Mouse (Mus musculus) lung, embryonic 15.5 days (tissue): Measurements from ENCODE around the gene Bcr. TPM values are rescaled to one million over a fixed set of nuclear protein-coding genes. Genes with fewer than 3 reads are reported as not detected.

Source experiments
- ATAC-seq: fragments of 200-750 bp; cut with Nextera tagmentation; 2 replicates; pipeline ENCODE4 v1.8.0; 2017; ENCODE audit warnings: moderate number of reproducible peaks, borderline replicate concordance; ENCODE audit not compliant: low FRiP score, low TSS enrichment; ENCODE audit errors: extremely low read depth
- H3K27ac ChIP-seq: fragments of 300-500 bp; sonication (generic); 2 replicates; pipeline ENCODE4 v1.5.1; 2015; ENCODE audit warnings: moderate library complexity, mild to moderate bottlenecking, inconsistent platforms
- H3K27me3 ChIP-seq: fragments of 300-500 bp; sonication (generic); 2 replicates; pipeline ENCODE4 v1.6.1; 2015; ENCODE audit warnings: inconsistent platforms
- H3K36me3 ChIP-seq: fragments of 300-500 bp; sonication (generic); 2 replicates; pipeline ENCODE4 v1.6.1; 2015; ENCODE audit warnings: inconsistent platforms
- H3K4me1 ChIP-seq: fragments of 300-500 bp; sonication (generic); 2 replicates; pipeline ENCODE4 v1.6.1; 2015; ENCODE audit warnings: inconsistent platforms
- H3K4me2 ChIP-seq: fragments of 300-500 bp; sonication (generic); 2 replicates; pipeline ENCODE4 v1.6.1; 2015; ENCODE audit warnings: inconsistent platforms, mild to moderate bottlenecking, moderate library complexity
- H3K4me3 ChIP-seq: fragments of 300-500 bp; sonication (generic); 2 replicates; pipeline ENCODE4 v1.5.1; 2015; ENCODE audit warnings: mild to moderate bottlenecking, inconsistent platforms
- H3K9ac ChIP-seq: fragments of 300-500 bp; sonication (generic); 2 replicates; pipeline ENCODE4 v1.6.1; 2015; ENCODE audit warnings: inconsistent platforms
- H3K9me3 ChIP-seq: fragments of 300-500 bp; sonication (generic); 2 replicates; pipeline ENCODE4 v1.6.1; 2016; ENCODE audit warnings: inconsistent platforms
- WGBS: fragments of 180-500 bp; shearing (Covaris S2); methylation state at CpG from one replicate; pipeline ENCODE4 v1.1.7; 2015; 5-methylcytosine and 5-hydroxymethylcytosine counted together
- polyA plus RNA-seq: library from polyadenylated mRNA; unstranded; fragments of >200 nt; fragmentation: Nextera tagmentation; extraction: Ambion mirVana; gene quantifications from 2 replicates; pipeline ENCODE4 v1.2.1, GENCODE M21; 2015

Bcr gene
- polyA plus RNA-seq, 1 experiment from 2014 or later, result 8.6 TPM

DNA sequence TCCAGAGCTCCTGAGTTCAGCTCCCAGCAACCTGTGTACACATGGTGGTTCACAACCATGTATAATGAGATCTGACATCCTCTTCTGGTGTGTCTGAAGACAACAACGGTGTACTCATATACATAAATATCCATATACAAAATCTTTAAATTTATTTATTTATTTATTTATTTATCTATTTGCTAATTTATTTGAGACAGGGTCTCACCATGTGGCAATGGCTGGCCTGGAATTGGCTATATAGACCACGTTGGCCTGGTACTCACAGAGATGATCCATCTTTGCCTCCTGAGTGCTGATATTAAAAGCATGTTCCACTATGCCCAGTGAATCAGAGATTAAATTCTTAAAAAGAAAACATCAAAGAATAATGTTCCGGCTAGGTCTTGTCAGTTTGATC is 150.4 kb downstream of the Bcr start:
- H3K27me3 ChIP-seq, result no peaks in the 10 kb centered on the region
- H3K4me2 ChIP-seq, result no peak overlapping the region
- WGBS, result 91% methylated on average over 3 of the region's 3 CpGs
- H3K4me1 ChIP-seq, result peaks cover 8% of the 10 kb centered on the region
- no peak for ATAC-seq
- no peak overlapping the region for H3K9ac ChIP-seq
- H3K9me3 ChIP-seq, result no peaks in the 10 kb centered on the region
- H3K36me3 ChIP-seq, result no peaks in the 10 kb centered on the region
- H3K27ac ChIP-seq, result no peak overlapping the region
- H3K4me3 ChIP-seq, result no peak overlapping the region

DNA sequence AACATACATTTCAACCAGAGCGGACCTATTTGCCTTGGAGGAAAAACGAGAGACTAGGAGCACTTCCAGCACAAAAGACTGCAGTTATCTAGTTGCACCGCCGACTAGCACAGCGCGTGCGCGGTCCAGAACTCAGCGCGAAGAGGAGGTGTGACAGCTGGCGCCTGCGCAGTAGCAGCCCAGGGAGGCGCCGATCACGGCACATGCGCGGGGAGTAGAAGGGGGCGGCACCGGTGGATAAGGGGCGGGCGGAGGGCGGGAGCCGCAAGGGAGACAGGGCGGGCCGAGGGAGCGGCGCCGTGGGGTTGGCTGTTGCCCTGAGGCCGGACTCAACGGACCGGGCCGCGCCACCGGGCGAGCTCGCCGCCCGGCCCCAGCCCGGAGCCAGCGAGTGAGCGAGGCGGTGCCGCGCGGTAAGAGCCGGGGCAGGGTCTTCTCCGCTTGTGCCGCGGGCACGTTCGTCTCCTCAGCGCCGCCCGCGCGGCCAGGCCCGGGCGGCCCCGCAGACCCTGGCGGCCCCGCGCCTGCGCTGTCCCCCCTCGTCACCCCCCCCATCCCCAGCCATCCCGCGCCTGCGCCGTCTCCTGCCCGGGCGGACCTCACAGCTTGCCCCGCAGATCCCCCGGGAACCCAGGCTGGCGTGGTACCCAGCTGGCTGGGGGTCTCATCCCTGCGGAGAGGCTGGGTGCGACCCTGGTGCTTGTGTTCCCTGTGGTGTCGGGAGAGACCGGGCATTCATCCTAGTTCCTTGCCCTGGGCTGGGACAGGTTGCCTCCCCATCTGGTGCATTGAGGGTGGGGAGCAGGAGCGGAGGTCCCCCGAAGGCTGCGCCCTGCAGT is 151.6 kb downstream of the Bcr start, which contains the start of gene Specc1l:
TSS of gene Specc1l (plus strand) at position 267 of the 839 bp plus-strand sequence.
- peak; percentile 100 for ATAC-seq
- H3K4me1 ChIP-seq, result peaks cover 8% of the 10 kb centered on the region
- peak within 1 kb of the TSS; percentile 94 for H3K9ac ChIP-seq
- whole genome bisulfite sequencing, result under 1% methylated on average over 68 of the region's 80 CpGs
- H3K4me2 ChIP-seq, result peak within 1 kb of the TSS; percentile 72
- no peaks in the 10 kb centered on the region for H3K27me3 ChIP-seq
- no peaks in the 10 kb centered on the region for H3K36me3 ChIP-seq
- peak within 1 kb of the TSS; percentile 99 for H3K27ac ChIP-seq
- H3K9me3 ChIP-seq, result no peaks in the 10 kb centered on the region
- peak within 1 kb of the TSS; percentile 93 for H3K4me3 ChIP-seq

DNA sequence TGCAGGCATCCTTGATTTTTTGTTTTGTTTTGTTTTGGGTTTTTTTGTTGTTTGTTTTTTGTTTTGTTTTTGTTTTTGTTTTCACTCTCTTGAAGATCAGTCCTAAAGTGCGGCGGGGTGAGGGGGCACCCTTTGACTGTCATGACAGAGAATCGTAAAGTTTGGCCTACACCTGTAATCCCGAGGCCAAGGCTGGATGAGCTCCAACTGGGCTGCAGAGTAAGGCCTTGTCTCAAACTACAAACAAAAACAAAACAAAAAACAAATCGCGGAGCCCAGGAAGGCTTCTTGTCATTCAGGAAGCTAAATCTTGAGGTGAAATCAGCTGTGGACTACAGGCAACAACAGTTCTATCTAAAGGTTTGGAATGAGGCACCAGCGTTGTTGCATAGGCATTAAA is 152.6 kb downstream of the Bcr start:
- H3K9me3 ChIP-seq, result no peaks in the 10 kb centered on the region
- H3K4me3 ChIP-seq, result peak overlapping the region; percentile 93
- H3K27ac ChIP-seq, result no peak overlapping the region
- WGBS, result 41% methylated on average over 7 of the region's 7 CpGs
- H3K36me3 ChIP-seq, result no peaks in the 10 kb centered on the region
- no peaks in the 10 kb centered on the region for H3K27me3 ChIP-seq
- H3K4me1 ChIP-seq, result peaks cover 12% of the 10 kb centered on the region
- peak overlapping the region; percentile 72 for H3K4me2 ChIP-seq
- no peak for ATAC-seq
- peak overlapping the region; percentile 94 for H3K9ac ChIP-seq

DNA sequence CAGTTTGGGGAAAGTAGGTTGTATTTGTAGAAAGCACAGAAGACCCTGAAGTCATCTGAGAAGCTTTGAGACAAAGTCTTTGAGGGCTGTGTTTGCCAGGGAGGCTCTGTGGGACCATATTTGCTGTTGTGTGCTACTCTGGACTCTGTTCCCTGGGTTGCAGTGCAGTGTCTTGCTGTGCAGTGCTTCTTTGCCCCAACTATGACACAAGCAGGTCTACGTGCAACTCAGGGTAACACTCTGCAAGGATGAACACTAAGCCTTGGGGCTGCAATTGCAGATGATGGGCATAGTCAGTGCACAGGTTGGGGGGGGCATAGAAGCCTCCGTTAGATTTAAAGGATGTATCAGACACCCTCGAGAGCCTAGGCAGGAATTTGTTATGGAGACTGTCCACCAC is 160.3 kb downstream of the Bcr start:
- ATAC-seq, result no peak
- Histone ChIP-seq H3K27me3 (no peaks in the 10 kb centered on the region), H3K9me3 (no peaks in the 10 kb centered on the region), H3K36me3 (no peaks in the 10 kb centered on the region), H3K9ac (no peak overlapping the region), H3K4me1 (peaks cover 32% of the 10 kb centered on the region), H3K27ac (no peak overlapping the region), H3K4me3 (no peak overlapping the region), H3K4me2 (no peak overlapping the region)
- 83% methylated on average over 3 of the region's 3 CpGs for WGBS

DNA sequence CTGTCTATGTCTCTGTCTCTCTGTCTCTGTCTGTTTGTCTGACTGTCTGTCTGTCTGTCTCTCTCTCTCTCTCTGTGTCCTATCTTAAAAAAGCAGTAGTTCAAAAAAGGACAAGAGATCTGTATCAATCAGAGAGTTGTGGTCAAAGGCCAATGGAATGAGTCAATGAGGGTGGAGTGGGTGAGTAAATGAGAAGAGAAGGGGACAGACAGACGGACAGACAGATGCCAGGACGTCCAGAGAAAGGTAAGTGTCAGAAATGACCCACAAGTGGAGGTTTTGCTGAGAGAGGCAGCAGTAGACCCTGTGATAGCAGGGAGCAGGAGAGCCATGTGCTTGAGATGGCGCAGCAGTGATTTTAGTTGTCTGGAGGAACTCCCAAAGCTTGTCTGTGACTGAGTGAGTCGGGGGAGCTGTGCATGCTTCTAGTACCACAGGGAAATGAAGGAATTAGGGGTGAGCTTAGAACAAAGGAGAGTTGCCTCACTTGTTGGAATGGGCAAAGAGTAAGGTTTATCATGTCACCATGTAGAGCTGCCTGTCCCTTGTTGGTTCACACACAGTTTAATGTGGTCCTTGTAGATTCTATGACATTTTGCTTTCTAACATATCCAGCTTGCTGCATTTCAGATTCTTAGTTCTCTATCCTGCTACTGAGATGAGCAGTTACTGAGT is 161.7 kb downstream of the Bcr start:
- H3K9me3 ChIP-seq, result no peaks in the 10 kb centered on the region
- H3K36me3 ChIP-seq, result no peaks in the 10 kb centered on the region
- H3K9ac ChIP-seq, result no peak overlapping the region
- no peaks in the 10 kb centered on the region for H3K27me3 ChIP-seq
- H3K4me3 ChIP-seq, result no peak overlapping the region
- H3K4me2 ChIP-seq, result no peak overlapping the region
- peak overlapping the region; percentile 11; the same call in 1 of the 2 replicates for H3K27ac ChIP-seq
- peaks cover 32% of the 10 kb centered on the region for H3K4me1 ChIP-seq
- ATAC-seq, result no peak
- WGBS, result 60% methylated on average over 4 of the region's 4 CpGs

DNA sequence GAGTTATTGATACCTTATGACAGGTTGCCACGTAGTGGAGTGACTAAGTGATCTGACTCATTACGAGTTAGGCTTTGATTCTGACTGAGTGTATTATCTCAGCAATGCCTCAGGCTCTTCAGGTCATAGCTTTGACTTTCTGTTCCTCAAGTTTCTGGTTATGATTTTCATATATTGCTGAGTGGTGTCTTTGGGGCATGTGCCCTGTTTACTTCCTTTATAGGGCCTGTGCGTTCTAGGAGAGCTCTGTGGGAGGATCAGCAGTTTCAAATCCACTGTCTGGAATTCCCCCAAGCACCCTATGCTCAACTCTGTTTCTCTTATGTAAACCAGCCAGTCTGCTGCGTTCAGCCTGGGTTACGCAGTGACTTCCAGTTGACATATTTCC is 162.2 kb downstream of the Bcr start:
- ATAC-seq, result no peak
- Histone ChIP-seq H3K27me3 (no peaks in the 10 kb centered on the region), H3K9ac (no peak overlapping the region), H3K27ac (peak overlapping the region; percentile 11; the same call in 1 of the 2 replicates), H3K4me3 (no peak overlapping the region), H3K4me1 (peaks cover 28% of the 10 kb centered on the region), H3K36me3 (no peaks in the 10 kb centered on the region), H3K4me2 (no peak overlapping the region), H3K9me3 (no peaks in the 10 kb centered on the region)
- WGBS, result 51% methylated on average over 5 of the region's 5 CpGs

DNA sequence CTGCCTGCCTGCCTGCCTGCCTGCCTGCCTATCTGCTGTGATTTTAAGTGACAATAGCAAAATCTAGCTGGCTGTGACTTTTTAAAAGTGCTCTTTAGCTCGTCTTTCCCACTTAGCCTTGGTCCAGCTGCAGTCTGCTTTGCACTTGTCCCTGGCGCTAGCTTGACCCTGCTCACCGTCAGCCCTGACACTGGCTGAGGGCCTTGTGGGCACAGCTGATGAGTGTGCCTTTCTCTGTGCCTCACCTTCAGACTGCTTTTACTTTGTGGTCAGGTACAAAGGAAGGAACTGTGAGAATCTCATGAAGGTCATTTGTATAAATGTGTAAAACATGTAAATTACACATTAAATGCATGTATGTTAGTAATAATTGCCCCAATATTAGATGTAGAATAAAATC is 163.8 kb downstream of the Bcr start:
- Histone ChIP-seq H3K9me3 (no peaks in the 10 kb centered on the region), H3K4me1 (peaks cover 28% of the 10 kb centered on the region), H3K36me3 (no peaks in the 10 kb centered on the region), H3K4me2 (no peak overlapping the region), H3K27ac (no peak overlapping the region), H3K4me3 (no peak overlapping the region), H3K27me3 (no peaks in the 10 kb centered on the region), H3K9ac (no peak overlapping the region)
- no peak for ATAC-seq
- WGBS, result 47% methylated on average over 3 of the region's 3 CpGs

DNA sequence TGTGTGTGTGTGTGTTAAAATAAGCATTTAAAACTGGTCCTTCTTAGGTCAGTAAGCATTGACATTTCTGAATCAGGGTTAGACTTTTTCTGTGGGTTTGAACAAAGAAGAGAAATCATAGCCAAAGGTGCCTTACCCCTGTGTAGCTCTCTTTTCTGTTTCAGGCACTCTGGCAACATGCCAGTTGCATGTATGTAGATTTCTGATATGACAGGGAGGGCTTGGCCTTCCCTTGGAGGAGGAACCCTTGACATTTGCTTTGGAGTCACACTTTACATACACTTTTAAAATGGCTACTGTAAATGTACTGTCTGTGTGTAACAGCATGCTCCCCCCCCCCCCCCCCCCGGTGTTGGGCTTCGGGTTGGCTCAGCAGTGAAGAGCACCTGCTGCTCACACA is 164.2 kb downstream of the Bcr start:
- peaks cover 28% of the 10 kb centered on the region for H3K4me1 ChIP-seq
- H3K27ac ChIP-seq, result no peak overlapping the region
- no peaks in the 10 kb centered on the region for H3K9me3 ChIP-seq
- no peak for ATAC-seq
- WGBS, result no CpG with 5 or more reads among the region's 2 CpGs
- H3K9ac ChIP-seq, result no peak overlapping the region
- no peaks in the 10 kb centered on the region for H3K36me3 ChIP-seq
- no peak overlapping the region for H3K4me3 ChIP-seq
- no peak overlapping the region for H3K4me2 ChIP-seq
- H3K27me3 ChIP-seq, result no peaks in the 10 kb centered on the region

DNA sequence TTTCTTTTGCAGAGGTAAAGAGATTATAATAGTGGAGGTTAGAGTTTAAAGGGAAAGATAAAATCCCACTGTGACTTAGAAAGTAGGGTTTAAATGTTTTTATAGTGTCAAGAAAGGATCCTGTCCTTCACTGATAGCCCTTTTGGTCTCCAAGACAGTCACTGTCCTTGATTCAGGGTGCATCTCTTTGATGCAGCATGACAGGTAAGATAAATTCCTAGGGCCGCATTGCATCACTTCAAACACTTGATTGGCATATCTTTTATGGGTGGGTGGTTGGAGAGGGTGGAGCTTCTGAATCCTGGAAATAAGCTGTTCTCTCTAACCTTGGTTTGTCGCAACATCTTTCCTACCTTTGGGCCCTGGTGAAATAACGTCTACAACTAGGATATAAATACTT is 167.0 kb downstream of the Bcr start:
- Histone ChIP-seq H3K27me3 (no peaks in the 10 kb centered on the region), H3K36me3 (peaks cover 18% of the 10 kb centered on the region), H3K4me2 (no peak overlapping the region), H3K4me1 (peaks cover 15% of the 10 kb centered on the region), H3K9me3 (no peaks in the 10 kb centered on the region), H3K27ac (no peak overlapping the region), H3K4me3 (no peak overlapping the region), H3K9ac (no peak overlapping the region)
- no peak for ATAC-seq
- 84% methylated on average over 3 of the region's 3 CpGs for WGBS

DNA sequence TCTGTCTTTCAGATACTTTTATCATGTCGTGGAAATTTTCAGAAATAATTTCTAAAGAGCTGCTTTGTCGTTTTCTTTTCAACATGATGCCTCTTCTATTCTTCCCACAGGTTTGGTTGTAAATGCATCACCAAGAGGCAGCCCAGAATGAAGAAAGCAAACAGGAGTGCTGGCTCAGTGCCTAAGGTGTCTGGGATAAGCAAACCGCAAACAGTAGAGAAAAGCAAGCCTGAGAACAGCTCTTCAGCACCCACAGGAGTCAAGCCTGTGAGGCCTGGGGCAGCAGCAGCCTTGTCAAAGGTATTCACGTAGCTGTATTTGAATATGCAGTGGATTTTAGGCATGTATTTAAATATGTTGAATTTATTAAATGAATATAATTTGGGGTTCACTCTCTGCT is 170.2 kb downstream of the Bcr start:
- H3K36me3 ChIP-seq, result peaks cover 26% of the 10 kb centered on the region
- H3K4me3 ChIP-seq, result no peak overlapping the region
- no peaks in the 10 kb centered on the region for H3K9me3 ChIP-seq
- peaks cover 4% of the 10 kb centered on the region; the same call in 1 of the 2 replicates for H3K4me1 ChIP-seq
- no peak overlapping the region for H3K4me2 ChIP-seq
- no peaks in the 10 kb centered on the region for H3K27me3 ChIP-seq
- H3K27ac ChIP-seq, result no peak overlapping the region
- no peak for ATAC-seq
- H3K9ac ChIP-seq, result no peak overlapping the region
- 62% methylated on average over 4 of the region's 4 CpGs for WGBS

DNA sequence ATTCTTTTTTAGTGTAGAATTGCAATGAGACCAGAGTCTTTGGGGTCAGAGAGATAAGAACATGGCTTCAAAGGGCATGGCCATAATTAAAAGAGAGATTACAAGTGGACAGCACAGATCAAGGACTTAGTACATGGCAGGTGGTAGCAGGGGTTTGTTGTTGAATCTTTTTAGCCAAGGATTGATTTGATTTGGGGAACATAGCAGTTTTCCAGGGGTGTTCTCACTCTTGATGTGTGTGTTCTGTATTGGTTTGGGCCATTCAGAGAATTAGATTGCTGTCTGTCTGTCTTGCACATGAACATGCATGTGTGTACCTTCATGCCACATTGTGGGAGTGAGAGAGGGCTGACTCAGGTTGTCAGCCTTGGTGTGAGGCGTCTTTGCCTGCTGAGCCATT is 171.5 kb downstream of the Bcr start:
- H3K9me3 ChIP-seq, result no peaks in the 10 kb centered on the region
- H3K4me2 ChIP-seq, result no peak overlapping the region
- H3K27me3 ChIP-seq, result no peaks in the 10 kb centered on the region
- H3K4me1 ChIP-seq, result peaks cover 4% of the 10 kb centered on the region; the same call in 1 of the 2 replicates
- no peak overlapping the region for H3K27ac ChIP-seq
- peaks cover 31% of the 10 kb centered on the region for H3K36me3 ChIP-seq
- H3K9ac ChIP-seq, result no peak overlapping the region
- H3K4me3 ChIP-seq, result no peak overlapping the region
- 94% methylated on average over 1 of the region's 1 CpGs for WGBS
- no peak for ATAC-seq

DNA sequence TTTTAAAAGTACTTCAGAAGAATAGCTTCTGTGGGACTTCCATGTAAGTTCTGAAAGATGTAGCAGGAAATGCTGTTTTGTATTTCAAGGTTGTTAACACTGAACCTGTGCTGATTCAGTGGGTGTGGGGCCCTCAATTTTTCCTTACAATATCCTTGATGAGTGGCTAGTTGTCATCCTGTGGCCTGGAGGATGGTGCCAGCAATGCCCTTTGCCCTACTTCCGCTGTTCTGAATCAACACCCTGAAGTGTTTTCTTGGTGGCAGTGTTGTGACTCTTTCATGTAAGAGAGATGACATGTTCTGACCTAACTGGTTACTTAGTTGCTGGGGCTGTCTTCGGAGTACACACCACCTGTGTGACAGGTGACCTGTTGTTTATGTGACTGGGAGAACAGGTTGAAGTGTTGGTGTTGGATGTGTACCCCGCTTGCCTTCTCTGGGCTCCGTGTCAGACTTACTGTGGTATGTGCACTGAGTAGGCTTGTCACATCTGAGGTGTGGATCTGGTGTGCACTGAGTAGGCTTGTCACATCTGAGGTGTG is 172.3 kb downstream of the Bcr start:
- no peak overlapping the region for H3K27ac ChIP-seq
- no peak overlapping the region for H3K9ac ChIP-seq
- H3K4me3 ChIP-seq, result no peak overlapping the region
- H3K4me2 ChIP-seq, result no peak overlapping the region
- no peaks in the 10 kb centered on the region for H3K9me3 ChIP-seq
- H3K36me3 ChIP-seq, result peaks cover 31% of the 10 kb centered on the region
- peaks cover 4% of the 10 kb centered on the region; the same call in 1 of the 2 replicates for H3K4me1 ChIP-seq
- 90% methylated on average over 4 of the region's 4 CpGs for WGBS
- no peaks in the 10 kb centered on the region for H3K27me3 ChIP-seq
- ATAC-seq, result no peak
